In the genomic region with DNA sequence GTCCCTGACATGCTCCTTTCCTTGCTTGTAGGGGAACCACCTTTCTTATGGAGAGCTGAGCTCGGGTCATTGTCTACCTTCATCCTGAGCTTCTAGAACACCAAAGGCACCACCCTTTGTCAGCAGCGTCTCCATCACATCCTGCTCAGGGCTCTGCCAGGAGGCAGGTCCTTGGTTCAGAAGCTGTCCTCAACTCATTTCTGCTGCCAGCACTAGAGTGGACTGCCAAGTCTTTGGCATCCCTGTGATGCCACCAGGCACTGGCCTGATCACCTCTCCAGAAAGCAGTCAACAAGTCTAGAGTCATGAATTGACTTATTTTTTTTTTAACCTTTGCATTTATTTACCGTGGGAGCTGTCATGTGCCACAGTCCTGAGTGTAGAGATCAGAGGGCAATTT, we compare ENCODE assay signal across 14 mouse cellular contexts. TPM values are rescaled to one million over a fixed set of nuclear protein-coding genes. Genes with fewer than 3 reads are reported as not detected.
DNase-seq lines count a peak whose midpoint lies in the region; ATAC-seq and TF ChIP-seq lines count a peak whose summit lies in the region.
"Had no signal": no experiment of that assay in that cellular context is flagged by ENCODE, and none has a peak within 500 bp of the region (broad histone marks: within the 10 kb centered on the region; RNA-seq: fewer than 3 reads in every experiment).

No protein-coding gene starts in this region.

- H3K27me3 ChIP-seq in forebrain, embryonic 12.5 days = 0 out of 2 replicates have a peak, but pooled peaks cover 5% of the 10 kb centered on the region
- H3K27me3 ChIP-seq in forebrain, embryonic 14.5 days (replicated peaks; ENCODE audit: control insufficient read depth, insufficient read depth, low read length) = no peaks in the 10 kb centered on the region
- H3K27me3 ChIP-seq in liver, postnatal 0 days (ENCODE audit: insufficient read depth, low read length) = no peaks in the 10 kb centered on the region
- peaks cover 26% of the 10 kb centered on the region for H3K27me3 ChIP-seq in liver, embryonic 12.5 days (replicated peaks)
- H3K27me3 ChIP-seq: embryonic facial prominence, embryonic 13.5 days had no signal

- H3K27ac ChIP-seq in forebrain, embryonic 12.5 days = peak overlapping the region; percentile 56
- H3K27ac ChIP-seq in forebrain, embryonic 14.5 days (ENCODE audit: low read depth, low read length) = no peak overlapping the region
- no peak overlapping the region for H3K27ac ChIP-seq in liver, postnatal 0 days (ENCODE audit: low read depth)
- H3K27ac ChIP-seq in liver, embryonic 12.5 days = no peak overlapping the region
- H3K27ac ChIP-seq: embryonic facial prominence, embryonic 13.5 days; hindbrain, postnatal 0 days; left cerebral cortex, adult 2 months had no signal

- no peak for DNase-seq in forebrain, embryonic 14.5 days (ENCODE audit: low spot score)
- DNase-seq in liver, postnatal 0 days = no peak
- DNase-seq in cerebellum, adult 11-12 months = peak; percentile 84
- peak; percentile 64 to 74 for DNase-seq in cerebellum, postnatal 25 days
- DNase-seq in left cerebral cortex, postnatal 10 days (ENCODE audit: extremely low spot score in 1 of 2, low spot score in 2 of 2) = no peak
- no peak for DNase-seq in layer of hippocampus, adult 11-12 months (ENCODE audit: low spot score)
- DNase-seq: gastrocnemius, postnatal 14 days; kidney, adult 8-10 months; thymus, postnatal 14 days had no signal

- no peaks in the 10 kb centered on the region for H3K36me3 ChIP-seq in forebrain, embryonic 12.5 days (replicated peaks)
- H3K36me3 ChIP-seq in forebrain, embryonic 14.5 days (ENCODE audit: control insufficient read depth, insufficient read depth, low read length) = no peaks in the 10 kb centered on the region
- no peaks in the 10 kb centered on the region for H3K36me3 ChIP-seq in liver, postnatal 0 days (replicated peaks; ENCODE audit: insufficient read depth, low read length)
- no peaks in the 10 kb centered on the region for H3K36me3 ChIP-seq in liver, embryonic 12.5 days
- H3K36me3 ChIP-seq: embryonic facial prominence, embryonic 13.5 days had no signal

- intact Hi-C loops in left cerebral cortex, postnatal 10 days (cut with DNase I) = no loop called here

- H3K4me1 ChIP-seq in forebrain, embryonic 12.5 days = peaks cover 34% of the 10 kb centered on the region
- H3K4me1 ChIP-seq in forebrain, embryonic 14.5 days (ENCODE audit: control insufficient read depth, insufficient read depth, low read length) = peaks cover 6% of the 10 kb centered on the region
- H3K4me1 ChIP-seq in liver, postnatal 0 days (ENCODE audit: insufficient read depth) = peaks cover 4% of the 10 kb centered on the region
- peaks cover 8% of the 10 kb centered on the region for H3K4me1 ChIP-seq in liver, embryonic 12.5 days

- H3K9ac ChIP-seq in forebrain, embryonic 12.5 days = no peak overlapping the region
- no peak overlapping the region for H3K9ac ChIP-seq in forebrain, embryonic 14.5 days (ENCODE audit: low read length)
- no peak overlapping the region for H3K9ac ChIP-seq in liver, postnatal 0 days (replicated peaks)
- H3K9ac ChIP-seq in liver, embryonic 12.5 days = no peak overlapping the region
- H3K9ac ChIP-seq: embryonic facial prominence, embryonic 13.5 days had no signal

- ATAC-seq in forebrain, embryonic 12.5 days (ENCODE audit: low FRiP score) = no peak; the same call in 1 of the 2 replicates
- no peak for ATAC-seq in forebrain, embryonic 14.5 days
- ATAC-seq in liver, postnatal 0 days = peak; percentile 88
- no peak for ATAC-seq in liver, embryonic 12.5 days

- no peak overlapping the region for H3K4me3 ChIP-seq in forebrain, embryonic 12.5 days (replicated peaks)
- no peak overlapping the region for H3K4me3 ChIP-seq in forebrain, embryonic 14.5 days (ENCODE audit: low read depth, low read length)
- H3K4me3 ChIP-seq in liver, postnatal 0 days (ENCODE audit: low read depth, low read length) = no peak overlapping the region
- no peak overlapping the region for H3K4me3 ChIP-seq in liver, embryonic 12.5 days
- H3K4me3 ChIP-seq: embryonic facial prominence, embryonic 13.5 days; left cerebral cortex, adult 2 months had no signal

- no peak for TF ChIP-seq EP300 in liver, postnatal 0 days (IDR thresholded peaks at IDR 0.05; ENCODE audit: low read depth)

- peak overlapping the region; percentile 31; the same call in 1 of the 2 replicates for H3K4me2 ChIP-seq in forebrain, embryonic 12.5 days
- H3K4me2 ChIP-seq in forebrain, embryonic 14.5 days (ENCODE audit: low read length) = no peak overlapping the region
- no peak overlapping the region for H3K4me2 ChIP-seq in liver, postnatal 0 days (ENCODE audit: low read depth, low read length)
- H3K4me2 ChIP-seq in liver, embryonic 12.5 days = no peak overlapping the region
- H3K4me2 ChIP-seq: embryonic facial prominence, embryonic 13.5 days had no signal

- H3K9me3 ChIP-seq in forebrain, embryonic 12.5 days = no peaks in the 10 kb centered on the region
- no peaks in the 10 kb centered on the region for H3K9me3 ChIP-seq in forebrain, embryonic 14.5 days (replicated peaks; ENCODE audit: control insufficient read depth, low read length)
- no peaks in the 10 kb centered on the region for H3K9me3 ChIP-seq in liver, postnatal 0 days (ENCODE audit: low read length)
- H3K9me3 ChIP-seq in liver, embryonic 12.5 days (replicated peaks) = no peaks in the 10 kb centered on the region
- H3K9me3 ChIP-seq: embryonic facial prominence, embryonic 13.5 days had no signal

- no peak for TF ChIP-seq CTCF in liver, postnatal 0 days (IDR thresholded peaks at IDR 0.05; ENCODE audit: low read depth)

- WGBS in forebrain, embryonic 12.5 days = 82% methylated on average over 3 of the region's 3 CpGs
- 83% methylated on average over 3 of the region's 3 CpGs for WGBS in forebrain, embryonic 14.5 days
- WGBS in liver, postnatal 0 days (ENCODE audit: insufficient replicate concordance) = 72% methylated on average over 3 of the region's 3 CpGs
- whole genome bisulfite sequencing in liver, embryonic 12.5 days (ENCODE audit: insufficient replicate concordance) = 72% methylated on average over 3 of the region's 3 CpGs

RNA-seq across cellular contexts. Expression of a gene that starts 11.7 kb away (rescaled TPM):
- polyA plus RNA-seq in forebrain, embryonic 12.5 days (2016; fragmentation: Nextera tagmentation; extraction: Ambion mirVana) = 29.5 and 39.8 TPM in 2 replicates
- 14.1 and 17.2 TPM in 2 replicates for polyA plus RNA-seq in forebrain, embryonic 14.5 days (2014; fragmentation: Nextera tagmentation; extraction: Ambion mirVana)
- polyA plus RNA-seq in liver, postnatal 0 days (2015; fragmentation: Nextera tagmentation; extraction: Ambion mirVana) = 4.5 and 5.6 TPM in 2 replicates
- polyA plus RNA-seq in liver, embryonic 12.5 days (2016; fragmentation: Nextera tagmentation; extraction: Ambion mirVana) = 19.5 and 20.5 TPM in 2 replicates
- 100 to 1,000 TPM; 103 TPM for total RNA-seq in left cerebral cortex, postnatal 10 days (2021)

Comparison
In these comparisons a context has a peak if more than half of its experiments do, and no peak if none do; other contexts are left out.
1. DNase-seq: peak in cerebellum, adult 11-12 months (single experiment) and cerebellum, postnatal 25 days (2 of 2); none in forebrain, embryonic 14.5 days (single experiment), liver, postnatal 0 days (single experiment), left cerebral cortex, postnatal 10 days (0 of 2) and layer of hippocampus, adult 11-12 months (single experiment).